Mouse (Mus musculus) stomach, postnatal 0 days (tissue): ENCODE results near the gene Romo1. TPM values are rescaled to one million over a fixed set of nuclear protein-coding genes. Genes with fewer than 3 reads are reported as not detected.

Source experiments
- ATAC-seq: fragments of 200-750 bp; cut with Nextera tagmentation; 2 replicates; pipeline ENCODE4 v1.8.0; 2017; ENCODE audit not compliant: low FRiP score, low TSS enrichment
- DNase-seq: peaks from one replicate; pipeline ENCODE4 v3.0.0-alpha.2; 2016; ENCODE audit warnings: low spot score
- H3K27ac ChIP-seq: fragments of 300-500 bp; sonication (generic); replicated peaks from 2 replicates; pipeline ENCODE4 v1.5.1; 2014; ENCODE audit warnings: mild to moderate bottlenecking, control low read depth
- H3K27me3 ChIP-seq: fragments of 300-500 bp; sonication (generic); 2 replicates; pipeline ENCODE4 v1.6.1; 2014; ENCODE audit warnings: low read length; ENCODE audit not compliant: control insufficient read depth, insufficient read depth
- H3K36me3 ChIP-seq: fragments of 300-500 bp; sonication (generic); 2 replicates; pipeline ENCODE4 v1.6.1; 2014; ENCODE audit warnings: low read length, mixed read lengths; ENCODE audit not compliant: control insufficient read depth, insufficient read depth
- H3K4me1 ChIP-seq: fragments of 300-500 bp; sonication (generic); replicated peaks from 2 replicates; pipeline ENCODE4 v1.6.1; 2014; ENCODE audit warnings: antibody characterized with exemption; ENCODE audit not compliant: control insufficient read depth, insufficient read depth
- H3K4me2 ChIP-seq: fragments of 300-500 bp; sonication (generic); replicated peaks from 2 replicates; pipeline ENCODE4 v1.6.1; 2014; ENCODE audit warnings: low read depth, mild to moderate bottlenecking, control low read depth, moderate library complexity
- H3K4me3 ChIP-seq: fragments of 300-500 bp; sonication (generic); 2 replicates; pipeline ENCODE4 v1.5.1; 2014; ENCODE audit warnings: low read depth, low read length, control low read depth
- H3K9ac ChIP-seq: fragments of 300-500 bp; sonication (generic); 2 replicates; pipeline ENCODE4 v1.6.1; 2014; ENCODE audit warnings: mild to moderate bottlenecking, low read length, control low read depth, mixed read lengths
- H3K9me3 ChIP-seq: fragments of 300-500 bp; sonication (generic); 2 replicates; pipeline ENCODE4 v1.6.1; 2016; ENCODE audit warnings: low read length; ENCODE audit not compliant: control insufficient read depth
- CTCF ChIP-seq: IDR thresholded peaks from 2 replicates; pipeline ENCODE4 v1.5.1; 2016; ENCODE audit warnings: antibody characterized with exemption, low read depth, mild to moderate bottlenecking, moderate library complexity
- EP300 ChIP-seq: optimal IDR thresholded peaks from 2 replicates; pipeline ENCODE3; 2016; ENCODE audit warnings: antibody characterized with exemption
- WGBS: fragments of 180-500 bp; shearing (Covaris S2); extraction: QIAGEN DNeasy Blood & Tissue Kit; methylation state at CpG from one replicate; pipeline ENCODE4 v1.1.7; 2014; 5-methylcytosine and 5-hydroxymethylcytosine counted together
- polyA plus RNA-seq: library from polyadenylated mRNA; unstranded; fragments of >200 nt; fragmentation: Nextera tagmentation; extraction: Ambion mirVana; gene quantifications from 2 replicates; pipeline ENCODE4 v1.2.1, GENCODE M21; 2015

The Romo1 gene
- polyA plus RNA-seq, 1 experiment from 2014 or later: 415 TPM

DNA sequence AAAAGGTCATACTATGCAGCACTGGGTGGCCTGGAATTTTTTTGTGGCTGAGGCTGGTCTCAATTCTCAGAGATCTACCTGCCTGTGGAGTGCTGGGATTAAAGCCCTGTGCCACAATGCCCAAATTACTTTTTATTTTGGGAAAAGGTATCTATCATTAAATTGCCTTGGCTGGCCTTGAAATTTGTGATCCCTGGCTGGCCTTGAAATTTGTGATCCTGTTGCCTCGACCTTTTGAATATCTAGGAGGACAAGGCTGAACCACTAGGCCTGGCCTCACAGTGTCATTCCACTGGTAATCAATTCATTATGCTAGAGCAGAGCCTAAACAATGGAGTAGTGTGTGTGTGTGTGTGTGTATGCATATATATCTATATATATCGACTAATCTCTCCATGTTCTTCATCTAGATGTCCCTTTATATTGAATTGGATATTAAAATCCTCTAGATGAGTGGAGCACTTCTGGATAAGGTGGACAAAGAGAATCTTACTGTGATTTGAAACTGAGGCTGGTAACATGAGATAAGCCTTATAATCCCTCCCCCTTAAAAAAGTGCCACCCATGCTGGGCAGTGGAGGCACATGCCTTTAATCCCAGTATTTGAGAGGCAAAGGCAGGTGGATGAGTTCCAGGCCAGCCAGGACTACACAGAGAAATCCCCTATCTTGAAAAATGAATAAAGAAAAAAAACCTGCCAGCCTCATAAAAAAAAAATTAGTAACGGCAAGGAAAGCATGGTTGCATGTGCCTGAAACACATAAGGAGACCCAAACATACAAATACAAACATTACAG, 49.4 kb downstream of the Romo1 start:
- TF ChIP-seq CTCF (no peak), EP300 (no peak)
- no peak overlapping the region for H3K4me3 ChIP-seq
- no peaks in the 10 kb centered on the region for H3K4me1 ChIP-seq
- H3K27ac ChIP-seq: no peak overlapping the region
- H3K36me3 ChIP-seq: no peaks in the 10 kb centered on the region
- 79% methylated on average over 3 of the region's 3 CpGs for WGBS
- no peaks in the 10 kb centered on the region for H3K9me3 ChIP-seq
- DNase-seq (no peak), ATAC-seq (no peak)
- no peak overlapping the region for H3K4me2 ChIP-seq
- H3K27me3 ChIP-seq: no peaks in the 10 kb centered on the region
- H3K9ac ChIP-seq: no peak overlapping the region

DNA sequence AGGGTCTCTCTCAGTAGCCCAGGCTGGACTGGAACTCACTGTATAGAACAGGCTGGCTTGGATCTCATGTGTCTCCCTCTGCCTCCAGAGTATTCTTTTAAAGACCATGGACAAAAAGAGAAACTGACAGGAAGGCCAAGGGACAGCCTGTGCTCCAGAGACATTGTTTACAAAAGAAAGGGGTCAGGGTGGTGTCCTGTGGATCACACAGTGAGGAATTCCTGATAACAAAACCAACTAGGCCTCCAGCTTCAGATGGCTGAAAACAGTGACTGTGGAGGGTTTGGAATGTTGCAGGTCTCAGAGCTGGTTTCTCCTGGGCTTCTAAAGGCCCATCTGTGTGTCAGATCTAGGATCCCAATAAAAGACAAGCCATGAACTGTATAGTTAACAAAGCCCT, 50.7 kb downstream of the Romo1 start:
- H3K9ac ChIP-seq: no peak overlapping the region
- ATAC-seq (no peak), DNase-seq (no peak)
- H3K4me2 ChIP-seq: no peak overlapping the region
- H3K9me3 ChIP-seq: no peaks in the 10 kb centered on the region
- H3K36me3 ChIP-seq: no peaks in the 10 kb centered on the region
- no peak overlapping the region for H3K27ac ChIP-seq
- TF ChIP-seq EP300: no peak
- no peaks in the 10 kb centered on the region for H3K27me3 ChIP-seq
- H3K4me3 ChIP-seq: no peak overlapping the region
- no peaks in the 10 kb centered on the region for H3K4me1 ChIP-seq

Other genes starting within 250 kb of the Romo1 start
- gene Uqcc1, start 213.7 kb upstream of the Romo1 start, polyA plus RNA-seq: 41.9 and 46.4 TPM in 2 replicates
- gene Gm15557, start 203.3 kb upstream of the Romo1 start, polyA plus RNA-seq: not detected in 2 replicates
- gene Gdf5, start 198.7 kb upstream of the Romo1 start, polyA plus RNA-seq: 1.6 and 1.8 TPM in 2 replicates
- 4.0 and 4.6 TPM in 2 replicates for gene Cep250, start 187.6 kb upstream of the Romo1 start, polyA plus RNA-seq
- gene 6430550D23Rik, start 136.1 kb upstream of the Romo1 start, polyA plus RNA-seq: 0.65 and 0.76 TPM in 2 replicates
- gene Ergic3, start 136.0 kb upstream of the Romo1 start, polyA plus RNA-seq: 138 and 144 TPM in 2 replicates
- 10.1 and 11.7 TPM in 2 replicates for gene Fer1l4, start 91.1 kb upstream of the Romo1 start, polyA plus RNA-seq
- 2.7 and 3.0 TPM in 2 replicates for gene Spag4, start 78.9 kb upstream of the Romo1 start, polyA plus RNA-seq
- gene Cpne1, start 32.1 kb upstream of the Romo1 start, polyA plus RNA-seq: 24.7 and 27.2 TPM in 2 replicates
- gene Rbm12, start 32.1 kb upstream of the Romo1 start, polyA plus RNA-seq: 8.0 and 8.8 TPM in 2 replicates
- gene Gm28036, start 16.9 kb upstream of the Romo1 start, polyA plus RNA-seq: 4.3 and 5.1 TPM in 2 replicates
- gene Nfs1, start 147 bp downstream of the Romo1 start, polyA plus RNA-seq: 40.3 and 43.5 TPM in 2 replicates
- gene Rbm39, start 36.2 kb downstream of the Romo1 start, polyA plus RNA-seq: 335 and 349 TPM in 2 replicates
- 28.4 and 29.3 TPM in 2 replicates for gene Phf20, start 52.4 kb downstream of the Romo1 start, polyA plus RNA-seq
- gene Cnbd2, start 168.3 kb downstream of the Romo1 start, polyA plus RNA-seq: 6.1 and 6.3 TPM in 2 replicates
- gene Scand1, start 168.7 kb downstream of the Romo1 start, polyA plus RNA-seq: 116 TPM in 2 replicates